Mouse (Mus musculus): Measurements from ENCODE around the gene Tead1.
A peak's percentile ranks its signal among the peaks of the same experiment; 100 is the strongest.

GRCm38 (mm10) chr7:112644701-112645100 lies 34.4 kb upstream of the Tead1 start:
- peak; percentile 21; the same call in 1 of the 2 replicates for TF ChIP-seq CTCF (IDR thresholded peaks at IDR 0.05; ENCODE audit: low read depth)
- no peak for TF ChIP-seq EP300 (IDR thresholded peaks at IDR 0.05; ENCODE audit: low read depth)
